Mouse (Mus musculus) splenic B cell, adult 2 months (primary cell): ENCODE data around the gene Fgg.

Source experiments
- DNase-seq: peaks from one replicate; pipeline ENCODE4 v3.0.0-alpha.2; 2011; ENCODE audit warnings: low read depth, low spot score
- H3K27me3 ChIP-seq: 2 replicates; pipeline ENCODE4 v1.6.1; 2012; ENCODE audit warnings: mild to moderate bottlenecking, low read length, moderate library complexity, mixed read lengths; ENCODE audit not compliant: control insufficient read depth, poor library complexity, insufficient read depth, severe bottlenecking
- H3K36me3 ChIP-seq: 2 replicates; pipeline ENCODE4 v1.6.1; 2012; ENCODE audit warnings: mild to moderate bottlenecking, low read length, moderate library complexity, mixed read lengths; ENCODE audit not compliant: control insufficient read depth, poor library complexity, insufficient read depth, severe bottlenecking

Fgg gene

GRCm38 (mm10) chr3:83011565-83011964 is 4.0 kb downstream of the Fgg start:
- Histone ChIP-seq H3K27me3 (no peaks in the 10 kb centered on the region; the same call in 1 of the 2 replicates), H3K36me3 (no peaks in the 10 kb centered on the region)
- DNase-seq: no peak

- H3K36me3 ChIP-seq: no peaks in the 10 kb centered on the region
- no peaks in the 10 kb centered on the region; the same call in 1 of the 2 replicates for H3K27me3 ChIP-seq
- no peak for DNase-seq
Measured at GRCm38 (mm10) chr3:83012636-83013035, 5.1 kb downstream of the Fgg start.

GRCm38 (mm10) chr3:83013951-83014350 is 6.4 kb downstream of the Fgg start:
- no peaks in the 10 kb centered on the region for H3K36me3 ChIP-seq
- DNase-seq: no peak
- no peaks in the 10 kb centered on the region; the same call in 1 of the 2 replicates for H3K27me3 ChIP-seq

GRCm38 (mm10) chr3:83016236-83016635 is 8.7 kb downstream of the Fgg start:
- Histone ChIP-seq H3K27me3 (no peaks in the 10 kb centered on the region; the same call in 1 of the 2 replicates), H3K36me3 (no peaks in the 10 kb centered on the region)
- no peak for DNase-seq

GRCm38 (mm10) chr3:83020387-83020786 is 12.9 kb downstream of the Fgg start:
- Histone ChIP-seq H3K36me3 (no peaks in the 10 kb centered on the region), H3K27me3 (no peaks in the 10 kb centered on the region)
- no peak for DNase-seq

GRCm38 (mm10) chr3:83021176-83021575 is 13.7 kb downstream of the Fgg start:
- H3K36me3 ChIP-seq: no peaks in the 10 kb centered on the region
- DNase-seq: no peak
- H3K27me3 ChIP-seq: no peaks in the 10 kb centered on the region

GRCm38 (mm10) chr3:83025036-83025435 is 17.5 kb downstream of the Fgg start:
- H3K27me3 ChIP-seq: no peaks in the 10 kb centered on the region
- DNase-seq: no peak
- no peaks in the 10 kb centered on the region for H3K36me3 ChIP-seq

- no peak for DNase-seq
- Histone ChIP-seq H3K27me3 (no peaks in the 10 kb centered on the region), H3K36me3 (no peaks in the 10 kb centered on the region)
Measured at GRCm38 (mm10) chr3:83025475-83026301, 18.2 kb downstream of the Fgg start, which contains the start of gene Fga. Fga (plus strand) TSS chr3:83026076.

GRCm38 (mm10) chr3:83027546-83028251 is 20.2 kb downstream of the Fgg start:
- H3K27me3 ChIP-seq: no peaks in the 10 kb centered on the region
- H3K36me3 ChIP-seq: no peaks in the 10 kb centered on the region
- DNase-seq: no peak

GRCm38 (mm10) chr3:83030331-83030730 is 22.8 kb downstream of the Fgg start:
- no peak for DNase-seq
- H3K36me3 ChIP-seq: no peaks in the 10 kb centered on the region

GRCm38 (mm10) chr3:83032746-83033308 is 25.3 kb downstream of the Fgg start:
- no peak for DNase-seq
- H3K27me3 ChIP-seq: no peaks in the 10 kb centered on the region

More at GRCm38 (mm10) chr3:83030331-83030730, 22.8 kb downstream of the Fgg start:
- no peaks in the 10 kb centered on the region for H3K27me3 ChIP-seq

GRCm38 (mm10) chr3:83033801-83034200 is 26.3 kb downstream of the Fgg start:
- Histone ChIP-seq H3K27me3 (no peaks in the 10 kb centered on the region), H3K36me3 (no peaks in the 10 kb centered on the region)
- no peak for DNase-seq

More at GRCm38 (mm10) chr3:83032746-83033308, 25.3 kb downstream of the Fgg start:
- no peaks in the 10 kb centered on the region for H3K36me3 ChIP-seq

- H3K27me3 ChIP-seq: no peaks in the 10 kb centered on the region
- DNase-seq: no peak
- no peaks in the 10 kb centered on the region for H3K36me3 ChIP-seq
Measured at GRCm38 (mm10) chr3:83038865-83039264, 31.3 kb downstream of the Fgg start.

- Histone ChIP-seq H3K36me3 (no peaks in the 10 kb centered on the region), H3K27me3 (no peaks in the 10 kb centered on the region)
- DNase-seq: no peak
Measured at GRCm38 (mm10) chr3:83039666-83040065, 32.1 kb downstream of the Fgg start.

GRCm38 (mm10) chr3:83042451-83042850 is 34.9 kb downstream of the Fgg start:
- no peaks in the 10 kb centered on the region for H3K27me3 ChIP-seq
- no peaks in the 10 kb centered on the region for H3K36me3 ChIP-seq
- no peak for DNase-seq
